Mouse (Mus musculus): ENCODE measurements around the gene Ldb2.

Ldb2 gene

GRCm38 (mm10) chr5:44799053-44799860 lies at the start of gene Ldb2:
TSS of gene Ldb2 (minus strand) at chr5:44799680.
- in situ Hi-C loops (cut with MboI; ENCODE audit: unreplicated experiment in 2 of 2), result no loop called here

GRCm38 (mm10) chr5:44831287-44831686 lies 31.8 kb upstream of the Ldb2 start:
- in situ Hi-C loops (cut with MboI; ENCODE audit: unreplicated experiment in 2 of 2), result loop anchor here in 1 of 2 experiments (25.0 kb wide), 1 partner anchor 769 kb away; no protein-coding TSS in a partner anchor

GRCm38 (mm10) chr5:44815506-44815905 lies 16.0 kb upstream of the Ldb2 start:
- in situ Hi-C loops (cut with MboI; ENCODE audit: unreplicated experiment in 2 of 2), result no loop called here

GRCm38 (mm10) chr5:44805960-44806359 lies 6.5 kb upstream of the Ldb2 start:
- in situ Hi-C loops (cut with MboI; ENCODE audit: unreplicated experiment in 2 of 2), result no loop called here

- in situ Hi-C loops (cut with MboI; ENCODE audit: unreplicated experiment in 2 of 2), result no loop called here
Measured at GRCm38 (mm10) chr5:44801100-44801499, 1.6 kb upstream of the Ldb2 start.

GRCm38 (mm10) chr5:44799861-44800260 lies 381 bp upstream of the Ldb2 start:
- in situ Hi-C loops (cut with MboI; ENCODE audit: unreplicated experiment in 2 of 2), result no loop called here

- in situ Hi-C loops (cut with MboI; ENCODE audit: unreplicated experiment in 2 of 2), result no loop called here
Measured at GRCm38 (mm10) chr5:44798493-44798892, 987 bp downstream of the Ldb2 start.

GRCm38 (mm10) chr5:44798056-44798455 lies 1.4 kb downstream of the Ldb2 start:
- in situ Hi-C loops (cut with MboI; ENCODE audit: unreplicated experiment in 2 of 2), result no loop called here

- in situ Hi-C loops (cut with MboI; ENCODE audit: unreplicated experiment in 2 of 2), result no loop called here
Measured at GRCm38 (mm10) chr5:44784591-44784990, 14.9 kb downstream of the Ldb2 start.

- in situ Hi-C loops (cut with MboI; ENCODE audit: unreplicated experiment in 2 of 2), result no loop called here
Measured at GRCm38 (mm10) chr5:44779340-44779739, 20.1 kb downstream of the Ldb2 start.

GRCm38 (mm10) chr5:44768472-44768871 lies 31.0 kb downstream of the Ldb2 start:
- in situ Hi-C loops (cut with MboI; ENCODE audit: unreplicated experiment in 2 of 2), result no loop called here

GRCm38 (mm10) chr5:44764911-44765310 lies 34.6 kb downstream of the Ldb2 start:
- in situ Hi-C loops (cut with MboI; ENCODE audit: unreplicated experiment in 2 of 2), result no loop called here

GRCm38 (mm10) chr5:44759178-44759577 lies 40.3 kb downstream of the Ldb2 start:
- in situ Hi-C loops (cut with MboI; ENCODE audit: unreplicated experiment in 2 of 2), result no loop called here

GRCm38 (mm10) chr5:44754156-44754910 lies 45.1 kb downstream of the Ldb2 start:
- in situ Hi-C loops (cut with MboI; ENCODE audit: unreplicated experiment in 2 of 2), result no loop called here

GRCm38 (mm10) chr5:44745706-44746105 lies 53.8 kb downstream of the Ldb2 start:
- in situ Hi-C loops (cut with MboI; ENCODE audit: unreplicated experiment in 2 of 2), result no loop called here

GRCm38 (mm10) chr5:44736366-44736765 lies 63.1 kb downstream of the Ldb2 start:
- in situ Hi-C loops (cut with MboI; ENCODE audit: unreplicated experiment in 2 of 2), result no loop called here

- in situ Hi-C loops (cut with MboI; ENCODE audit: unreplicated experiment in 2 of 2), result no loop called here
Measured at GRCm38 (mm10) chr5:44734131-44734723, 65.3 kb downstream of the Ldb2 start.

- in situ Hi-C loops (cut with MboI; ENCODE audit: unreplicated experiment in 2 of 2), result no loop called here
Measured at GRCm38 (mm10) chr5:44729646-44730310, 69.7 kb downstream of the Ldb2 start.

- in situ Hi-C loops (cut with MboI; ENCODE audit: unreplicated experiment in 2 of 2), result no loop called here
Measured at GRCm38 (mm10) chr5:44727995-44728394, 71.5 kb downstream of the Ldb2 start.

GRCm38 (mm10) chr5:44726546-44727476 lies 72.7 kb downstream of the Ldb2 start:
- in situ Hi-C loops (cut with MboI; ENCODE audit: unreplicated experiment in 2 of 2), result no loop called here
